ENCODE assay signal across 17 mouse cellular contexts in the genomic region with DNA sequence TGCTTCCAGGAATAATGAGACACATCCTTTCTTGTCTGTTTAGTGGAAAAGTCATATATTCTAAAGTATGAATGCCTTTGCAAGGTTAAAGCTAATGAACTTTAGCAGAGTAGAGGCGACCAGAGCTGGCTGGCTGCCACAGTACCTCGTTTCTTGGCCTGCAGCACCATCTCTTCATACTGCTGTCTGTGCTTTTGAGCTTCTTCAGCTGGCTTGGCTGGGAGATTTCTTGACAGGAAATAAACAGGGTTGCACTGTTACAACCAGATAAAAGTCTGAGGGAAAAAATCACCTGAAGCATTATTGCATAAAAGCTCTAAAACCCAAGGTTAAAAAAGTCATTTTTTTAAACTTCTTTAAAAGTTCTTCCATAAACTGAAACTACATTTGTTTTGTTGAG. TPM values are rescaled to one million over a fixed set of nuclear protein-coding genes. Genes with fewer than 3 reads are reported as not detected.
DNase-seq lines count a peak whose midpoint lies in the region; ATAC-seq lines count a peak whose summit lies in the region.
"Had no signal": no experiment of that assay in that cellular context is flagged by ENCODE, and none has a peak within 500 bp of the region (broad histone marks: within the 10 kb centered on the region; RNA-seq: fewer than 3 reads in every experiment).

No protein-coding gene starts in this region.

- 0 out of 2 replicates have a peak, but pooled peaks cover 3% of the 10 kb centered on the region for H3K4me1 ChIP-seq in kidney, embryonic 14.5 days (ENCODE audit: control insufficient read depth, insufficient read depth, low read length)
- H3K4me1 ChIP-seq in megakaryocyte, embryonic 14.5 days, result peaks cover 83% of the 10 kb centered on the region
- H3K4me1 ChIP-seq: intestine, embryonic 15.5 days; lung, embryonic 15.5 days; stomach, embryonic 15.5 days had no signal

- DNase-seq in kidney, adult 11 months, result peak; percentile 39
- DNase-seq in kidney, adult 9 months, result peak; percentile 57
- DNase-seq in embryo, embryonic 9.5 days (ENCODE audit: extremely low spot score), result no peak
- DNase-seq: cerebellum, adult 18-20 months; thymus, postnatal 14 days had no signal

- H3K36me3 ChIP-seq in kidney, embryonic 14.5 days (ENCODE audit: control insufficient read depth, insufficient read depth, low read length), result peaks cover 63% of the 10 kb centered on the region
- peaks cover 98% of the 10 kb centered on the region for H3K36me3 ChIP-seq in megakaryocyte, embryonic 14.5 days (replicated peaks; ENCODE audit: low read length)

- H3K4me2 ChIP-seq in kidney, embryonic 14.5 days (replicated peaks; ENCODE audit: low read depth, low read length), result no peak overlapping the region
- H3K4me2 ChIP-seq: embryonic facial prominence, embryonic 15.5 days; intestine, embryonic 15.5 days; lung, embryonic 15.5 days; neural tube, embryonic 13.5 days; stomach, embryonic 15.5 days had no signal

- 67% methylated on average over 2 of the region's 2 CpGs for WGBS in kidney, embryonic 14.5 days

- H3K9me3 ChIP-seq in kidney, embryonic 14.5 days (ENCODE audit: control insufficient read depth, low read length), result no peaks in the 10 kb centered on the region
- no peaks in the 10 kb centered on the region for H3K9me3 ChIP-seq in megakaryocyte, embryonic 14.5 days
- H3K9me3 ChIP-seq: embryonic facial prominence, embryonic 15.5 days; intestine, embryonic 15.5 days; lung, embryonic 15.5 days; neural tube, embryonic 13.5 days; stomach, embryonic 15.5 days had no signal

- no peak for ATAC-seq in kidney, embryonic 14.5 days (ENCODE audit: low FRiP score, low TSS enrichment)
- no peak for ATAC-seq in megakaryocyte, adult 5-6 weeks (ENCODE audit: poor library complexity, severe bottlenecking)
- peak; percentile 47 for ATAC-seq in megakaryocyte progenitor cell, adult 5-6 weeks (replicated peaks; ENCODE audit: poor library complexity)
- ATAC-seq: CD4-positive, CD25-positive, alpha-beta regulatory T cell, adult 4 months; forebrain, embryonic 14.5 days; intestine, embryonic 15.5 days had no signal

- no peaks in the 10 kb centered on the region for H3K27me3 ChIP-seq in kidney, embryonic 14.5 days (ENCODE audit: control insufficient read depth, insufficient read depth, low read length)
- no peaks in the 10 kb centered on the region for H3K27me3 ChIP-seq in megakaryocyte, embryonic 14.5 days (replicated peaks)
- H3K27me3 ChIP-seq: embryonic facial prominence, embryonic 15.5 days; intestine, embryonic 15.5 days; lung, embryonic 15.5 days; neural tube, embryonic 13.5 days; stomach, embryonic 15.5 days had no signal

- no peak overlapping the region for H3K27ac ChIP-seq in kidney, embryonic 14.5 days (ENCODE audit: low read depth, low read length)
- H3K27ac ChIP-seq: embryonic facial prominence, embryonic 15.5 days; intestine, embryonic 15.5 days; lung, embryonic 15.5 days; neural tube, embryonic 13.5 days; stomach, embryonic 15.5 days had no signal

- no peak overlapping the region for H3K4me3 ChIP-seq in kidney, embryonic 14.5 days (ENCODE audit: low read length)
- peak overlapping the region; percentile 67 for H3K4me3 ChIP-seq in megakaryocyte, embryonic 14.5 days (replicated peaks)
- H3K4me3 ChIP-seq: embryonic facial prominence, embryonic 15.5 days; intestine, embryonic 15.5 days; lung, embryonic 15.5 days; neural tube, embryonic 13.5 days; stomach, embryonic 15.5 days had no signal

- no peak overlapping the region for H3K9ac ChIP-seq in kidney, embryonic 14.5 days (ENCODE audit: low read depth, low read length)
- H3K9ac ChIP-seq: embryonic facial prominence, embryonic 15.5 days; intestine, embryonic 15.5 days; lung, embryonic 15.5 days; neural tube, embryonic 13.5 days; stomach, embryonic 15.5 days had no signal

RNA-seq across cellular contexts. Expression of a gene that starts 38.4 kb away (rescaled TPM):
- polyA plus RNA-seq in kidney, embryonic 14.5 days (2014; fragmentation: Nextera tagmentation; extraction: Ambion mirVana), result 0.17 and 0.58 TPM in 2 replicates
- 0.57 TPM in 1 of 2 replicates, not detected in the other for polyA plus RNA-seq in megakaryocyte, embryonic 14.5 days (2012; ENCODE audit: insufficient read depth, low replicate concordance)
- 0.57 TPM in 1 of 2 replicates, not detected in the other for total RNA-seq in megakaryocyte, adult 5-6 weeks (2015)
- 0.08 and 0.18 TPM in 2 replicates for total RNA-seq in megakaryocyte, adult 5-6 weeks (2017)
- total RNA-seq in megakaryocyte progenitor cell, adult 5-6 weeks (2015), result 0.02 and 0.05 TPM in 2 replicates
- total RNA-seq in megakaryocyte progenitor cell, adult 5-6 weeks (2017), result 0.25 TPM in 1 of 2 replicates, not detected in the other
- polyA plus RNA-seq: CD4-positive, CD25-positive, alpha-beta regulatory T cell, adult 4 months; small intestine, adult 2 months had no signal

RNA-seq across cellular contexts. Expression of a gene that starts 38.7 kb away (rescaled TPM):
- polyA plus RNA-seq in kidney, embryonic 14.5 days (2014; fragmentation: Nextera tagmentation; extraction: Ambion mirVana), result 3.4 and 3.8 TPM in 2 replicates
- polyA plus RNA-seq in megakaryocyte, embryonic 14.5 days (2012; ENCODE audit: insufficient read depth, low replicate concordance), result 37.5 and 60.1 TPM in 2 replicates
- 12.0 and 14.0 TPM in 2 replicates for total RNA-seq in megakaryocyte, adult 5-6 weeks (2015)
- 16.5 and 23.3 TPM in 2 replicates for total RNA-seq in megakaryocyte, adult 5-6 weeks (2017)
- total RNA-seq in megakaryocyte progenitor cell, adult 5-6 weeks (2015), result 10.8 and 12.2 TPM in 2 replicates
- total RNA-seq in megakaryocyte progenitor cell, adult 5-6 weeks (2017), result 20.6 and 21.5 TPM in 2 replicates

RNA-seq across cellular contexts. Expression of a gene that starts 58.0 kb away (rescaled TPM):
- 60.1 and 61.8 TPM in 2 replicates for polyA plus RNA-seq in kidney, embryonic 14.5 days (2014; fragmentation: Nextera tagmentation; extraction: Ambion mirVana)
- polyA plus RNA-seq in megakaryocyte, embryonic 14.5 days (2012; ENCODE audit: insufficient read depth, low replicate concordance), result 4.2 and 17.4 TPM in 2 replicates
- 24.3 and 24.7 TPM in 2 replicates for total RNA-seq in megakaryocyte, adult 5-6 weeks (2015)
- 21.9 and 24.3 TPM in 2 replicates for total RNA-seq in megakaryocyte, adult 5-6 weeks (2017)
- total RNA-seq in megakaryocyte progenitor cell, adult 5-6 weeks (2015), result 41.3 and 43.7 TPM in 2 replicates
- total RNA-seq in megakaryocyte progenitor cell, adult 5-6 weeks (2017), result 34.4 and 35.2 TPM in 2 replicates
